Mouse (Mus musculus) layer of hippocampus, postnatal 36 days (tissue): ENCODE measurements at regions not wholly inside any gene's neighbourhood (a gene's known extent, or its start where the extent isn't known, plus 50 kb on each side); places are given as distances from the start of the nearest gene placed in this dataset.

Experiments
- DNase-seq, 2 experiments: peaks; one replicate each; pipeline ENCODE4 v3.0.0; 2022

- DNase-seq = no peak
These were observed 271.8 kb downstream of the Foxo1 start for GRCm38 (mm10) chr3:52539813-52540378.

- no peak for DNase-seq
These were observed 270.2 kb downstream of the Foxo1 start for GRCm38 (mm10) chr3:52538306-52538705.

GRCm38 (mm10) chr3:52537362-52537911 lies 269.3 kb downstream of the Foxo1 start:
- DNase-seq = no peak

GRCm38 (mm10) chr3:52535411-52536021 lies 267.4 kb downstream of the Foxo1 start:
- no peak for DNase-seq

- no peak for DNase-seq
These were observed 266.0 kb downstream of the Foxo1 start for GRCm38 (mm10) chr3:52534118-52534517.

GRCm38 (mm10) chr3:52531686-52532351 lies 263.7 kb downstream of the Foxo1 start:
- DNase-seq = no peak

GRCm38 (mm10) chr3:52530406-52530970 lies 262.4 kb downstream of the Foxo1 start:
- no peak for DNase-seq

GRCm38 (mm10) chr3:52529136-52529535 lies 261.0 kb downstream of the Foxo1 start:
- no peak for DNase-seq

- no peak for DNase-seq
These were observed 260.4 kb downstream of the Foxo1 start for GRCm38 (mm10) chr3:52528521-52528920.

- no peak for DNase-seq
These were observed 259.6 kb downstream of the Foxo1 start for GRCm38 (mm10) chr3:52527781-52528180.

GRCm38 (mm10) chr3:52527010-52527754 lies 259.0 kb downstream of the Foxo1 start:
- no peak for DNase-seq

- no peak for DNase-seq
These were observed 254.8 kb downstream of the Foxo1 start for GRCm38 (mm10) chr3:52522886-52523285.

- DNase-seq = no peak
These were observed 252.4 kb downstream of the Foxo1 start for GRCm38 (mm10) chr3:52520609-52520947.

- DNase-seq = peak; percentile 17 to 22
These were observed 251.9 kb downstream of the Foxo1 start for GRCm38 (mm10) chr3:52519910-52520608.

GRCm38 (mm10) chr3:52517808-52518207 lies 249.7 kb downstream of the Foxo1 start:
- no peak for DNase-seq

GRCm38 (mm10) chr3:52516691-52517090 lies 248.6 kb downstream of the Foxo1 start:
- no peak for DNase-seq

- no peak for DNase-seq
These were observed 244.6 kb downstream of the Foxo1 start for GRCm38 (mm10) chr3:52512761-52513160.

- DNase-seq = no peak
These were observed 243.4 kb downstream of the Foxo1 start for GRCm38 (mm10) chr3:52511549-52511948.

GRCm38 (mm10) chr3:52510831-52511230 lies 242.7 kb downstream of the Foxo1 start:
- no peak for DNase-seq

GRCm38 (mm10) chr3:52510088-52510765 lies 242.1 kb downstream of the Foxo1 start:
- DNase-seq = peak; percentile 29 to 36

- peak in 1 of 2 experiments; percentile 27 for DNase-seq
These were observed 235.8 kb downstream of the Foxo1 start for GRCm38 (mm10) chr3:52503925-52504324.
